Mouse (Mus musculus) cerebellum, adult 2 months (tissue): ENCODE results near the gene Spag9. TPM values are rescaled to one million over a fixed set of nuclear protein-coding genes. Genes with fewer than 3 reads are reported as not detected.

Experiments
- DNase-seq, 2 experiments: peaks; one replicate each; pipeline ENCODE4 v3.0.0; 2021
- H3K27ac ChIP-seq: fragments of 200-500 bp; 2 replicates; pipeline ENCODE4 v1.5.1; 2012; ENCODE audit warnings: low read length, control low read depth, inconsistent platforms; ENCODE audit not compliant: insufficient read depth
- H3K27me3 ChIP-seq: fragments of 200-500 bp; 2 replicates; pipeline ENCODE4 v1.6.1; 2012; ENCODE audit warnings: inconsistent platforms, mild to moderate bottlenecking, low read length, moderate library complexity; ENCODE audit not compliant: control insufficient read depth, insufficient read depth
- H3K4me1 ChIP-seq: fragments of 200-500 bp; 2 replicates; pipeline ENCODE4 v1.6.1; 2011; ENCODE audit warnings: low read length; ENCODE audit not compliant: control insufficient read depth, insufficient read depth
- H3K4me3 ChIP-seq: fragments of 200-500 bp; replicated peaks from 2 replicates; pipeline ENCODE3; 2011; ENCODE audit warnings: mild to moderate bottlenecking, low read depth, low read length, control low read depth; ENCODE audit not compliant: insufficient read depth
- CTCF ChIP-seq: fragments of 200-500 bp; IDR thresholded peaks from 2 replicates; pipeline ENCODE4 v1.5.1; 2011; ENCODE audit warnings: low read depth, mild to moderate bottlenecking, control low read depth, low read length, moderate library complexity, borderline replicate concordance; ENCODE audit not compliant: insufficient read depth
- POLR2A ChIP-seq: fragments of 200-500 bp; IDR thresholded peaks from 2 replicates; pipeline ENCODE4 v1.6.1; 2011; ENCODE audit warnings: low read length, control low read depth, borderline replicate concordance; ENCODE audit not compliant: insufficient read depth
- WGBS: fragments of 180-500 bp; shearing (Covaris S2); methylation state at CpG from one replicate; pipeline ENCODE4 v1.1.7; 2018; 5-methylcytosine and 5-hydroxymethylcytosine counted together
- polyA plus RNA-seq: library from polyadenylated mRNA; depleted of rRNA; stranded (reverse); fragments of >200 nt; gene quantifications from 2 replicates; pipeline ENCODE4 v1.2.3, GENCODE M21; 2012; rRNA removed

Gene Spag9
- polyA plus RNA-seq, result 134 and 135 TPM in 2 replicates

DNA sequence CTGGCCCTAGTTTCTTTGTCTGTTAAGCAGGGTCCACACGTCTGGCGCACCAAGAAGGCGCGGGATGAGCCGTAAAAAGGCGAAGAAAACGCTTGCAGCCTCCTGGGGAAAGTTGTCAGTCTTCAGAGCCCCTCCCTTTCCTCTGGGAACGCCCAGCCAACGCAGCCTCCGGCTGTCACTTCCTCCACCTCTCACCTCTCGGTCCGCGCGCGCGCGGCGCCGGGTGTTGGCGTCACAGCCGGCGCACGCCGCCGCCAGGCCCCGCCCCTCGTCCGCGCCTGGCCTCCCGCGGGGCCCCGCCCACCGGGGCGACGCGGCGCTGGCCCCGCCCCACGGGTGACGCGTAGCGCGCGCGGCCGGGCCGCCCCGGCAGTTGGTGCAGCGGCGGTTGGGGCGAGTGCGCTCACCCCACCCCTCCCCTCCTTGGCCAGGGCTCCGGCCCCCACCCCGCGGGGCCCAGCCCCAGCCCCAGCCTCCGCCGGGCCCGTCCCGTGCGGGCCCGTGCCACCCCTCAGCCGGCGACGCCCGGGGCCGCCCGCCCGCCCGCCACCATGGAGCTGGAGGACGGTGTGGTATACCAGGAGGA, at the start of gene Spag9:
Spag9 (plus strand) TSS at position 372 of the 586 bp plus-strand sequence.
- Histone ChIP-seq H3K4me3 (peak within 1 kb of the TSS; percentile 100), H3K27me3 (no peaks in the 10 kb centered on the region), H3K4me1 (peaks cover 3% of the 10 kb centered on the region), H3K27ac (peak within 1 kb of the TSS; percentile 99)
- WGBS, result 2% methylated on average over 55 of the region's 70 CpGs
- TF ChIP-seq CTCF, result no peak
- peak; percentile 90 for TF ChIP-seq POLR2A
- DNase-seq, result peak; percentile 91 to 94

GRCm38 (mm10) chr11:93948887-93949567, 46.9 kb upstream of the Spag9 start:
- no peak for DNase-seq
- Histone ChIP-seq H3K4me3 (no peak overlapping the region), H3K27ac (no peak overlapping the region), H3K4me1 (no peaks in the 10 kb centered on the region), H3K27me3 (no peaks in the 10 kb centered on the region)
- WGBS, result 92% methylated on average over 9 of the region's 9 CpGs
- TF ChIP-seq CTCF, result no peak
- no peak for TF ChIP-seq POLR2A

- no peaks in the 10 kb centered on the region for H3K27me3 ChIP-seq
- peaks cover 2% of the 10 kb centered on the region; the same call in 1 of the 2 replicates for H3K4me1 ChIP-seq
- DNase-seq, result no peak
- WGBS, result 90% methylated on average over 1 of the region's 1 CpGs
- TF ChIP-seq CTCF (no peak), POLR2A (no peak)
- H3K4me3 ChIP-seq, result no peak overlapping the region
- H3K27ac ChIP-seq, result no peak overlapping the region
Measured at GRCm38 (mm10) chr11:93950045-93950444, 45.8 kb upstream of the Spag9 start.

DNA sequence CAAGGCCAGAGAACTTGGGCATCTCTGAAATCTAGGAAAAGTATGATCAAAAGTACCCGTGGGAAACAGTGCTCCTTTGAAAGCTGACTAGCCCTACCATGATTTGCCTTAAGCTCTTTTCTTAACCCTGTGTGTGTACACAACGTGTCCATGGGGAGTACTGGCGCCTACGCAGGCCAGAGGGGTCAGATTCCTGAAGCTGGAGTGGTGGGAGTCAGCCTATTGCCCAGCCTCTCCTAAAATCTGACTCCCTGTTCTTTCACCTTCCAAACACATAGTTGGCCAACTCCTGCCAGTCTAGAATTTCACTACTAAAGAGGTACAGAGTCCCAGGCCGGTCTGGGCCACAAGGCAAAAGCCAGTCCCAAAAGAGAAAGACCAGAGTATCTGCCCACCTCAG, 43.5 kb upstream of the Spag9 start:
- Histone ChIP-seq H3K4me3 (no peak overlapping the region), H3K27ac (no peak overlapping the region), H3K4me1 (peaks cover 3% of the 10 kb centered on the region; the same call in 1 of the 2 replicates), H3K27me3 (no peaks in the 10 kb centered on the region)
- 86% methylated on average over 5 of the region's 5 CpGs for WGBS
- TF ChIP-seq POLR2A (no peak), CTCF (no peak)
- no peak for DNase-seq

GRCm38 (mm10) chr11:93954738-93955255, 41.1 kb upstream of the Spag9 start:
- Histone ChIP-seq H3K27me3 (no peaks in the 10 kb centered on the region), H3K4me3 (peak overlapping the region; percentile 62), H3K27ac (no peak overlapping the region), H3K4me1 (peaks cover 3% of the 10 kb centered on the region; the same call in 1 of the 2 replicates)
- no peak for TF ChIP-seq POLR2A
- no peak for TF ChIP-seq CTCF
- no peak for DNase-seq
- WGBS, result 38% methylated on average over 13 of the region's 13 CpGs

GRCm38 (mm10) chr11:93955256-93956150, 40.4 kb upstream of the Spag9 start:
- TF ChIP-seq POLR2A (peak; percentile 55; the same call in 1 of the 2 replicates), CTCF (no peak)
- Histone ChIP-seq H3K4me3 (peak overlapping the region; percentile 62), H3K4me1 (peaks cover 3% of the 10 kb centered on the region; the same call in 1 of the 2 replicates), H3K27ac (peak overlapping the region; percentile 29; the same call in 1 of the 2 replicates), H3K27me3 (no peaks in the 10 kb centered on the region)
- DNase-seq, result peak; percentile 83 to 84
- WGBS, result under 1% methylated on average over 67 of the region's 67 CpGs

DNA sequence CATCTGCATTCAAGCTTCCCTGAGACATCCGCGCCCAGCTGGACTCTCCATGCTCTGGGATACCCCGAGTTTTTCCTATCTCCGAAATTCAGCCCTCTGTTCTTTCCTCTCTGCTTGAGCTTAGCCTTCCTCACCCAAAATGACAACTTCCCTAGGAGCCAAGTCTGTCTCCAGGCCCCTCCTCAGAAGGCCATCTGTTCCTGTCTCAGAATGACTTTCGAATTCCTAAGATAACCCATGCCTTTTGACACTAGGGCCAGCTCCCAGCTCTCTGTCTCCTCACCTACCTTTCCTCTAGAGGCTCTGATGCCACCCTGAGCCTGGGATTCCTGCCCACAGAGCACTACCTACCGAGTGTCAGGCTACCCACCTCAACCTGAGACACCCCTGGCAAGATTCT, 39.7 kb upstream of the Spag9 start, which contains the start of gene Nme2:
Nme2 (minus strand) TSS at position 101 of the 400 bp plus-strand sequence.
- peak in 1 of 2 experiments; percentile 30 for DNase-seq
- WGBS, result under 1% methylated on average over 6 of the region's 6 CpGs
- Histone ChIP-seq H3K27ac (peak within 1 kb of the TSS; percentile 29; the same call in 1 of the 2 replicates), H3K4me3 (peak within 1 kb of the TSS; percentile 62), H3K27me3 (no peaks in the 10 kb centered on the region), H3K4me1 (peaks cover 3% of the 10 kb centered on the region; the same call in 1 of the 2 replicates)
- TF ChIP-seq CTCF (no peak), POLR2A (no peak)
